Mouse (Mus musculus) heart, postnatal 4 days (tissue): ENCODE results near the gene Dok3. TPM values are rescaled to one million over a fixed set of nuclear protein-coding genes. Genes with fewer than 3 reads are reported as not detected.
A peak's percentile ranks its signal among the peaks of the same experiment; 100 is the strongest.
"Not testable (repeated sequence)": the region's sequence is repeated elsewhere in the genome, so short reads cannot be mapped to it uniquely, and the experiment has no call there.

Source experiments
- DNase-seq: peaks from one replicate; pipeline ENCODE4 v3.0.0; 2021
- total RNA-seq, 2 experiments: library from RNA; stranded (reverse); gene quantifications; 2 replicates each; pipeline ENCODE4 v1.2.3; 2021

Gene Dok3
- total RNA-seq: 1 to 10 TPM; 1.0 to 1.1 TPM

DNA sequence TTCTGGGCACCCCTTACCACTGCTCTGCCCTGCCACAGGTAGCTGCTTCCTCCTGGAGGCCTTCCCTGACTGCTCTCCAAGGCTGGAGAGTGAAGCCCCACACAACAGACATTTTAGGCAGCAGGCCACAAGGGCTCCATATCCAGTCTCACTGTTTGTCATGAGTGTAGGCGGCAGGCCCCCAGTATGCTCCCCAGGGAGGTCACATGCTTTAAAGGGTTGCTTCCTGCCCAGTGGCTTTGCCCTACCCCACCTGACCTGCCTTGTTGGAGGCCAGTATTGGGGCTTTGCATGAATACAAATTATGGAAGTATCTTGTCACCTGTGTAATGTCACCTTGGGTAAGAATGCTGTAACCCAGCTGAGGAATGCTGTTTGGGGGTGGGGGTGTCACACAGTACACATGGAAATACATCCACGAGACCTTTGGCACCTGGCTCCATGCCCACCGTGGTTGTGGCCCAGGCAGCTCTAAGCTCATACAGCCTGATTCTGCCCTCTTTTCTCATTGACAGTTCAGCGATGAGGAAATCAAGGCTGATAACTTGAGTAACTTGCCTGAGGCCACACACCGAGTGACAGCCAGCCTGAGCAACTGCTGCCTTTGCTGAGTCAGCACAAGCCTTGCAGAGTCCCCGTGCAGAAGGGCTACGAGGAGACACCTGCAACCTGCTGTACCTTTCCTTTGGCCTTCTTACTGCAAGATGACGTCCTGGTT lies at the start of gene Dok3:
TSS of gene Dok3 (minus strand) at position 99 of the 718 bp plus-strand sequence.
- no peak for DNase-seq

DNA sequence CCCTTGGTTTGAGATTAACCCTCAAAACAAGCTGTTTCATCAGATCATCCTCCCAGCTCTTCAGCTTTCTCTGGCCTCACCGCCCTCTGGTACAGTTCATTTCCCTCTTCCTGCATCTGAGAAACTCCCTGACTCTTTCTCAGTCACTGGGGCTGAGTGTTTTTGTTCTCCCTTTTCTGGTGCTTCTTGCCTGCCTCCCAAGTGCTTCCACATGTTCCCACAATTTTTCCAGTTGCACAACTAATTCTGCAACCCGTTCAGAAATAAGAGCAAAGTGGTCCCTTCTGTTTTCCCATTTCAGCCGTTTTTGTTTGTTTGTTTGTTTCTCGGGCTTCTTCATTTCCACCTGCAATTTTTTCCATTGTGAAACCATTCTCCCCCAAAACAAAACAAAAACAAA lies 49.0 kb upstream of the Dok3 start:
- DNase-seq: no peak

DNA sequence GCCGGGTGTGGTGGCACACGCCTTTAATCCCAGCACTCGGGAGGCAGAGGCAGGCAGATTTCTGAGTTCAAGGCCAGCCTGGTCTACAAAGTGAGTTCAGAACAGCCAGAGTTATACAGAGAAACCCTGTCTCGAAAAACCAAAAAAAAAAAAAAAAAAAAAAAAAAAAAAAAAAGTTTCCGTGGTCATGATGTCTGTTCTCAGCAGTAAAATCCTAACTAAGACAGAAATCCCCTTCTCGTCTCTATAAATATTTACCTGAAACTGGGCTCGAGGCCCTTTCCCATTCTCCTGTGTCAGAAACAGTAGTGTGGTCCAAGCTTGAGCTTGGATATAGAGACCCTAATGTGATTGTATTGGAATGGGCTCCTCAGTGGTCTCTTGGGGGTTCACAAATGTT lies 47.8 kb upstream of the Dok3 start:
- DNase-seq: not testable (repeated sequence)

DNA sequence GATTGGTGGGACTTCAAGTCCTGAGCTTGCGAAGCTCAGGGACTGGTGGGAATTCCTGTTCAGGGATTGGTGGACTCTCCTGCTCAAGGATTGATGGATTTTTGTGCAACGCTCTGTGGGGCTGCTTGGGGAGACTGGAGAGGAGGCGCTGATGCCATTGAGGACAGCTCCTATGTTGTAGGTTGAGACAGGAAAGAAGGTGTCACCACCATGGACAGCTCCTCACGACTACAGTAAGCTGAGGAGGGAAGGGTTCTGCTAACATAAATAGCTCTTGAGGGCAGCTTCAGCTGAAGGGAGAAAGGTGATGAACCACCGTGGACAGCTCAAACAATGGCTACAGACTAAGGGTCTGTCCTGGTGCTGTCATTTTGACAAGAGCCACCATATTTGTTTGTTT lies 46.8 kb upstream of the Dok3 start:
- DNase-seq: no peak

DNA sequence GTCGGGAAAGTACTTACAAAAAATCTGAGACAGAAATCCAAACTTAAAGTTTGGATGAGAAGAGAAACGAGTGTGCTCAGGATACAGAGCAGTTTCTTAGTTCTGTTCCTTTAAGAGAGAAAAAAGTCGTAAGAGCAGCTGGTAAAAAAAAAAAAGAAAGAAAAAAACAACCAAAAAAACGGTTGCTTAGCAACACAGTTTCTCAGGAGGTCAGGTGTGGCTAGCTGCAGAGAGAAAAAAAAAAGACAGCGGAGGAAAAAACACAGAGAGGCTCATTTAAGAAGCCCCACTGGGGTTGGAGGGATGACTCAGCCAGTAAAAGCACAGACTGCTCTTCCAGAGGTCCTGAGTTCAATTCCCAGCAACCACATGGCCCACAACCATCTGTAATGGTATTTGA lies 45.2 kb upstream of the Dok3 start:
- DNase-seq: no peak

DNA sequence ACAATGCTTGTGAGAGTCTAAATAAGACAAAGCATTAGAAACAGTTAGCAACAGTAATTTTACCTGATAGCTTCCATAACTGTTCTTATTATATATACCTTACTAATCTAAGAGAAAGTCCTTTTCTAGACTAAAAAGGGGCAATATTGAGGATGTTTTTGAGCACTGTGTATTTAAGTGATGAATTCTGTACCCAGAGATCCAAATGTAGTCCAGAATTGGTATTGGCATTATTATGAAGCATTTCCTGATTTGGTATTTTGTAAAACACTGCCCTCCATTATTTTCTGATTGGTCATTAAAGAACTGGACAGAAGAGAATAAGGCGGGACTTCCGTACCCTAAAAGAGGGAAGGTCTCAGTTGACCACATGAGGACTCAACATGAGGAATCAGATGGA lies 44.3 kb upstream of the Dok3 start, which contains the start of gene Tmed9:
TSS of gene Tmed9 (plus strand) at position 301 of the 400 bp plus-strand sequence.
- no peak for DNase-seq

DNA sequence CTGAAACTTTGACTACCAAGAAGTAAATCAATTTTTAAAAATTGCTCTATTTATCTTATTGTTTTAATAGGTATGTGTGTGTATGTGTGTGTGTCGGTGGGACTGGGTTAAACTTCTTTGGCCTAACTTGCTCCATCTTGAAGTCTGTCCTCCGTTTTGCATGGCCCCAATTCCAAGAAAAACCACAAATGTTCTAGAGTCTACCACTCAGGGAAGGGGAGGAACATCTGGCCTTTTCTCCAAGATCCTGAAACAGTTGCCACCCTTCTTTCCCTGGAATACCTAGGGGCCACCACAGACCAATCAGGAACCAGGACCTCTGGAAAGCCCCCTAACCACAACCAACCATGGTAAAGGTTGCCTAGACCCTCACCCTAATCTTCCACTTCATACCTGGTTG lies 42.9 kb upstream of the Dok3 start:
- DNase-seq: no peak

DNA sequence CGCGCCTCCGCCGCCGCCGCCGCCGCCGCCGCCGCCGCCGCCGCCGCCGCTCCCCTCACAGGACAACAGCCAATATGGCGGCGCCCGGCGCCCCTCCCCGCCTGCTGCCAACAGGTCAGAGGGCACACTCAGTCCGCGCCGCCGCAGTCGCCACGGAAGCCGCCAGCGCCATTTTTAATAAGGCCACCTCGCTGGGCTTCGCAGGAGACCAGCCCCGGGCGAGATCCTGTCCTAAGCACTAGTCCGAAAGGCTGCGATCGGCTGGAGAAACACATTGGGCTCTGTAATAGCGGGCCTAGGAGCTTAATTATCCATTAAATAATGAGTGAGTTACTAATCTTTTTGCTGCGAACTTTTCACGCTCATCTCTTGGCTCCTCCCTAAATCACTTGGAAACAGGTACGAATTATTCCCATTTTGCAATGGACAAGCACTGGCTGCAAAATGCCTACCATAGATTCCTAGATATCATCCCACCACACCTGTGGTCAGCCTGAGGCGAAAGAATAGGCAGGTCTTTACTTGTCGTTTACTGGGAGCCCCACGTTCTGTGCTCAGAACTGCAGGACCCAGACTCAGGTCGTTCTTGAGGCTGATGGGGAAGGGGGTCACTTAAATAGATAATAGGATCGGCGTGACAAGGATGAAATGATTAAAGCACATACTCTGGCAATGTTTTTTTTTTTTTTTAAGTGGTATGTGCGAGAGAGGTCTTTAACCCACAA lies 42.1 kb upstream of the Dok3 start, which contains the start of gene Fam193b:
TSS of gene Fam193b (minus strand) at position 94 of the 725 bp plus-strand sequence.
- DNase-seq: peak; percentile 97

DNA sequence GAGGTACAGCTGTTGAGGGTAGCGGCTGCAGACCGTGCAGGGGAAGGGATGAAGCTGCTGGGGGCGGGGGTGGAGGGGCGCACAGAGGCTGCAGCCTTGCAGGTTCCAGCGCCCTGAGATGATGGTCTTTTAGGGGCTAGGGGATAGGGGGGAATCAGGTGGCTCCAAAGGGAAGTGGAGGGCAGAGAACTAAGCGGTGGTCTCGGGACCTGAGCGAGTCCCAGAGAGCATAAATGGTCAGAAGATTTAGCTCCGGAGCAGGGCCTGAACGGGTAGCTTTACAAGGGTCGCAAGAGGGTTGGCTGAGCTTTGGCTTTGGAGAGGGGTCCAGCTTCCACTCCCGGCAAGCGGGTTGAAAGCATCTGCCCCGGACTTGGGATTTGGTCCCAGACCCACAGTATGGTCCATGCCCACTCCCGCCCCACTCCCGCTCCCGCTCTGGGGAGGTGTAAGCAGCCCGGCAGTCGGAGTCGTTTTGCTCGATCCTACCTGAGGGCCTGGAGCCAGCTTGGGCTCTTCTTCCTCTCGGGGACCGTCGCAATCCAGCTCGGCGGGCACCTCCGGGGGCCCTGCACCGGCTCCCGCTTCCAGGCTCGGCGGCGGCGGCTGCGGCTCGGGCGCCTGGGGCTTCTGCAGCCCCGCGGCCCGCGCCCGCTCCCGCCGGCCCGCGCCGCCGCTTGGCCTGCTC lies 41.3 kb upstream of the Dok3 start:
- DNase-seq: peak; percentile 52

DNA sequence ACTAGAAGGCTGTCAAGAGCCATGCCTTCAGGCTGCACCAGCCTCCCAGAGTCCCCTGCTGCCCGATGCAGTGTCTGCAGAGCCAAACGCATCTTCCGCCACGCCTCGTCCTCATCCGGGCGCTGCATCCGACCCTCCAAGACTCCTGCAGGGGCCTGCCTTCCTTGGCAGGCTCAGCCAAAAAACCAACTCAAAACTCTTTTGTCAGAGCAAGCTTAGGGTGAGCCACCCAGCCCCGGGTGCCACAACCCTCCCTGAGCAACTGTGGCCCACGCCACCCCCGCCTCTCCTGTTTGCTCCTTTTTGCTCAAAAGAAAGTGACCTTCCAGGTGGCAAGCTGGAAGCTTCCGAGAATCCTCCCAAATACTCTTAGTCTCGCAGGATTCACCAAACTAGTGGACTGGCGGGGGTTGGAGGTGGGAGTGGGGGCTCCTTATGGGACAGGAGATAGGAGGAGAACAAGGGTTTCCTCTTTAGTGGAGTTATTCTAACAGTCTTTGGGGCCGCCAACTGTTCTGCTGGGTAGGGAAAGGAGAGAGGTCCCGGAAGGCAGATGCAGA lies 40.7 kb upstream of the Dok3 start:
- DNase-seq: peak; percentile 18

DNA sequence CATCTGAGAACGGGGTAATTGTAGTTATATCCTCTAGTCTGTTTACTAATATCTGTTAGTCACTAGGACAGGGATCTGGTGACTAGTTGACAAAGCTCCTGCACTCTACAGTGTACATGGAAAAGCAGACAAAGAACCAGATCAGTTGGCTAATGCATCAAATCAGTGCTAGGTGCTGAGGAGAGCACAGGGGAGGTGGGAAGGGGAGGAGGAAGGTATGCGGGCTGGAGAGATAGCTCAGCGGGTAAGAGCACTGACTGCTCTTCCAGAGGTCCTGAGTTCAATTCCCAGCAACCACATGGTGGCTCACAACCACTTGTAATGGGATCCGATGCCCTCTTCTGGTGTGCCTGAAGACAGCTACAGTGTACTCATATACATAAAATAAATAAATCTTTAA lies 39.4 kb upstream of the Dok3 start:
- not testable (repeated sequence) for DNase-seq

DNA sequence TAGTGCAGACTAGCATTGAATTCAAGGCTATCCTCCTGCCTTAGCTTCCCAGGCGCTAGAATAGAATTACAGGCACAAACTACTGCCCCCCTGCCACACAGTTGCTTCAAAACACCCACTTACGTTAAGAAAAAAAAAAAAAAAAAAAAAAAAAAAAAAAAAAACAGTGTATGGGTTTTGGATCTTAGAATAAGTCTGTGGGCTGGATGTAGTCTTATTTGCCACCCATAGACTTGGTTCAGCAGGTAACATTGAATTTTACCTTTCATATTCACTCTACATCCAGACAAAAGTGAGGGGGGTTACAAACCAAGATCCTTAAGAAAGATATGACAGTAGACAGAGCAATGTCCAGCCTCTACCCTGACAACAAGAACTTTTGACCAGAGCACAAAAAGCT lies 38.9 kb upstream of the Dok3 start:
- DNase-seq: no peak

DNA sequence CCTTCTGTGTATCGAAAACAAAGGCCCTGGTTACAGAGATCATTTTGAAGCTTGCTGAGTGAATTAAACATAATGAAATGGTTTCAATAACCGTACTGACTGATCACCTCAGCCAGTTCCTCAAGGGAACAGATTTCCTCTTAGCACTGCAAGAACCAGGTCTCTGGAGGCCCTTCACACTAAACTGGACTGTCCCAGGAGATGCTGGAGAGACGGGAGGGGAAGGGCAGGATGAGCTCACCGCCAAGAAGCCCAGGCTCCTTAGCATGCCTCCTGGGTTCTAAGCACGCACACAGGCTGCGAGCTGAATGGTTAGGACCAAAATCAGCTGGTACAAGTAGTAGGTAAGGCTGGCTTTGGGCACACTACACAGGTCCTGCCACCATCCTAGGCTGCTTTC lies 37.9 kb upstream of the Dok3 start:
- no peak for DNase-seq

DNA sequence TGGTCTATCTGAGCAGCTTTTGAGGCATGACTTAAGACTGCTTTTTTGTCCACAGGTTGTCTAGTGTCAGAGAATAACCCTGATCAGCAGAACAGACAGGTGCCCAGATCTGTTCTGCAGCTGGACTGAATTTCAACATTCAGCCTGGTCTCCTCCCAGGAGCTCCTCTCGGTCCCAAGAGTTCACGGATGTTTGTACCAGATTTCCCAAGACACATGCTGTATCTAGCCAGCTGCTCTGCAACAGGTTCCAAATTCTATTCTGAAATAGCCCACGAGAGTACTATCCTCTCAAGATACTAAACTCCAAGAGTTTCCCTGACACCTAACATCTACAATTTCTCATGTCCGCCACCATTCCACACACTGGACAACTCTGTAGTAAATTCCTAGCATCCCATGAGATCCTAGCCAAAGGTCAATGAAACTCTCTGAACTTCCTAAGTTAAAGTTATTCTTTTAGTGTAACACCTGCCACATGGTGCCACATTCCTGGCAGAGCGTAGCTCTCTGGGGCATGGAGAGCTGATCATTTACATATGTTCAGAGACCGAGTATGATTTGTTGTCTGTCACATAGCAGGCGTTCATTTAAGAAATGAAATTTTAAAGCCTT lies 34.3 kb upstream of the Dok3 start:
- no peak for DNase-seq

DNA sequence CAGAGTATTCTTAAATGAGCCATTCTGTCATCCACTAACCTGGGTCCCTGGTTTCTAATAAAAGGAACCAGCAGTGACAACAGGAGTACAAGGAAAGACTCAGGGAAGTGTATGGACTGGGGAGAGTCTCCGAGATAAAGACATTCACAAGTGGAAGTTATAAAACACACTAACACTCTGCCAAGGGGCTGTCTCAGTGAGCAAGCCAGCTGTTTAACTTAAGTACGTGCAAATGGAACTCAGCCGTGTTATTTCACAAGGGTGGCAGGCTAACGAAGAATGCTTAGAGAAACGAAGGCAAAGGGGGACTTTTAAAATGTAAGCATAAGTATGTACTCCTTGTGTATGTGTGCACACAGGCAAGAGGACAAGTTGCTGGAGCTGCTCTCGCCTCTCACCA lies 28.4 kb upstream of the Dok3 start:
- no peak for DNase-seq

DNA sequence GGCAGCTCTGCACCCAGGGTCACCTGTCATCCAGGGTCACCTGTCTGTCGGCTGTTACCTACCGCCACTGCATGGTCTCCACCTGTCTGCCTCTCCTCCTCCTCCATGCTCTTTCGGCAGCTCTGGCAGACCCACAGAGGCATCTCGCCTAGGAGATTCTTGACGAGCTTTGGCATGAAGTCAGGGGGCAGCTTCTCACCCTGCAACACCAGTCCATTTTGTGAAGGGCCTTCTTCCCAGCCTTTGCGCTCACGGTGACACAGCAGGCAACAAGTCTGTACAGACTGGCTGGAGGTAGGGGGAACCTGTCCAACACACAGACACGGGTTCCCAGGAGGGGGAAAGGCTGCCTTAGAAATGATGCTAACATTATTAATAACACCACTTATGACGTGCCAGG lies 26.8 kb upstream of the Dok3 start:
- DNase-seq: no peak

DNA sequence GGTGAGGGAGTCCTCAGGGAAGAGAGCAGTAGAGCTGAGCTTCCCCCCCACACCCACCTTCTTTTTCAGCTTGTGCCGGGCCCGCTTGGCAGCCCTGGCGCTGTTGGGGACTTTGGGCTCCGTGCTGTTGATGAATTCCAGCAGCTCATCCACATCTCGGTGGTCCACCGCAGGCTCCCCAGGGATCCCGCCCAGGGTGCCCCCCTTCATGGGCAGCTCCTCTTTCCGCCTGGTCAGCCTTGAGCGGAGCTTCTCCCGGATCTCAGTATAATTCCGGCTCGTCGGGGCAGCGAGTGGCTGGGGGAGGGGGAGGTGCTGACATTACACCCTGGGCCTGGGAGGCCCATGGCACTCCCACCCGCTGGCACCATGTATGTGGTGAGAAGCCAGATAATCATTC lies 20.0 kb upstream of the Dok3 start:
- DNase-seq: no peak

DNA sequence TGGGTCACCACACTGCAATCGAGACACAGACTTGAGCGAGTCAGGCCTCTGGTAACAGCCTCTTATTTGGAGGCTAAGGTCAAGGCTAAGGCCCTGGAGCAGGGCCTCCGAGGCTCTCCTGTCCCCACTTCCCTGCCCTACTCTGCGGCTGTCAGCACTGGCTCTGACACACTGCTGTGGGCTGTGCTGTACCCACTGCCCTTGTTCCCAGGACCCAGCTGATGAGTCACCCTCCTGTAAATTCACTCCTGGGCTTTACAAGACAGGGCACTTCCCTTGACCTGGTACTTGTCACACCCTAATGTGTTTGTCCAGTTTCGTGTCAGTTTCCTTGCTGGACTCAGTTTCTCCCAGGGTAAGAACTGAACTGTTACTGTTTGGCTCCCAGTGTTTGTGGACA lies 19.3 kb upstream of the Dok3 start:
- DNase-seq: no peak

DNA sequence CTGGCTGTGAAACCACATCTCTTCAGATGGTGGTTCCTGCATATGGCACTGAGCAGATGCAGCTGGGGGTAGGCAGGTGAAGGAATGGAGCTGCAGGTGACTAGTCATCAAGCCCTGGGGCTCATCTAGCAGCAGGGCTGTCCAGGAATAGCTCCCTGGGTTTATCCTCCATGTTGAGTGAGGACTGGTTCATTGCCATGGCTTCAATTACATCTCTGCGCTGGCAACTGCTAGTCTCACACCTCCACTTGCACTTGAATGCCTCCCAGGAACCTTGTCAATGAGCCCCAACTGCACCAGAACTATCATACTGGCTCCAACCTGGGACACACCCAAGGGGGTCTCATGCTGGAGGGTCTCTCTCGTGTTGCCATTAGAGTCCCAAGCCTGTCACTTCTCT lies 18.8 kb upstream of the Dok3 start:
- DNase-seq: no peak

DNA sequence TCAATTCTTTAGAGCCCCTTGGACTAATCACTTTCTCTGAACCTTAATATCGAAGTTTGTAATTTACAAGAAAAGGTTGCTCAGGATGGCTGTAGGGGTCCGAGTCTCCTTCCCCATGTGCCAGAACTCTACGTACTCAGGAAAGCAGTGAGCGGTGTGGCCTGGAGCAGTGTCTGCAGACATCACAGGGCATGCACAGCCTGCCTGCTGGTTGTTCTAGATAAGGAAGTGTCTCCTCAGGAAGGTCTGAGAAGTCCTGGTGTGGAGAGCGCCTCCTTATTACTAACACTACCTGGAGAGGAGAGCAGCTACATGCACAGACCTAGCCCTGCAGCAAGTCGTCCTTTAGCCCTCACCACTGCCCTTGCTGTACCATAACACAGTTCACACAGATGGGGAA lies 15.7 kb upstream of the Dok3 start:
- DNase-seq: no peak

DNA sequence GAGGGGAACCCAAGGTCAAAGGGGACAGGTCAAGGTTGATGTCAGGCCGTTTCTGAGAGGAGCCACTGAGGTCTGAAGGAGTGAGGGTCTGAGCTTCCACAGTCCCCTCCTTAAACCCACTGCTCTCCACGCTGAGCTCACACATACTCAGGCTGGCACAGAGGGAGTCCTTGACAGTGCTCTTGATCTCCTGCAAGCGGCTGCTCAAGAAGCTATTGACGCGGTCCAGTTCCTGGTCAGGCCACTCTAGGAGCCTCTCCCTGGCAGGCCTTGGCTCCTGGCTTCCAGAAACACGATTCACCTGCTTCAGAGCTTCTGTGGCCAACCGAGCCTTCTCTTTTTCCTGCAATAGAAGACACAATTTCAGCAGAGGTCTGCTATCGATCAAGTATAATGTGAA lies 14.4 kb upstream of the Dok3 start:
- no peak for DNase-seq

DNA sequence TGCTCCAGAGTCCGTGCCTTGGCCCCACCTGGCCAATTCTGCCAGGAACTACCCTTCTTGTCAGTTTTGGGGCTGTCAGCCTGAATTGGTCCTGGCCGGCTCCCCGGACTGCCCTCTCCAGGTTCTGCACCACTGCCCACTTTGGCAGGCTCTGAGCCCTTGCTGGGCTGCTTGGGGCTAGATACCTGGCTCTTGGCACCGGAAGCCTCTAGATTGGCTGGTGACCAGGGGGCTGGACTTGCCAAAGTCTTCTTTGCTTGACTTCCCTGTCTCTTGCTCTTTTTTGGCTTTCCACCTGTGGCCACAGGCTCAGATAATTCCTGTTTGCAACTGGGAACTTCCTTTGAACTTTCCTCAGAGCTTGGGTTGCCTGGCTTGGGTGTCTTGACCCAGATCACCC lies 13.8 kb upstream of the Dok3 start:
- DNase-seq: no peak

DNA sequence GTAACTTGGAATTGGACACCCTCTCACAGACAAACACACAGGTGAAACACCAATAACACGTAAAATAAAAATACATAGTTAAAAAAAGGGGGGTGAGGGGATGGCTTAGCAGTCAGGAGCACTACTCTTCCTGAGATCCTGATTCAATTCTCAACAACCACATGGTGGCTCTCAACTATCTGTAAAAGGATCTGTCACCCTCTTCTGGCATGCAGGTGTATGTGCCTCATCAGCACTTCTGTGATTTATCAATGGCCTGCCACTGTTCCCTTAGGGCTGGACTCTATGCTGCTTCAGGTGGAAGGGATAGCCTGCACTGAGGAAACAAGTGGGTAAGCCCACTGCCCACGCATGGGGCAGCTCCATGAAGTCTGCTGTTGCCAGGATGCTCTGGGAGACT lies 11.8 kb upstream of the Dok3 start:
- DNase-seq: no peak
